Mouse (Mus musculus): ENCODE measurements around the gene Tdpoz4. TPM values are rescaled to one million over a fixed set of nuclear protein-coding genes. Genes with fewer than 3 reads are reported as not detected.

The Tdpoz4 gene
- polyA plus RNA-seq (2014; fragmentation: Illumina TruSeq; extraction: RNeasy Lipid Tissue Mini Kit (QIAGEN cat#74804); ENCODE audit: low read depth, low replicate concordance) = not detected

GRCm38 (mm10) chr3:93796098-93796497 lies at the start of gene Tdpoz4:
TSS of gene Tdpoz4 (plus strand) at chr3:93796398.

GRCm38 (mm10) chr3:93772700-93773099 lies 23.5 kb upstream of the Tdpoz4 start, which contains the start of gene Gm5773:
TSS of gene Gm5773 (plus strand) at chr3:93773000.

GRCm38 (mm10) chr3:93825720-93826119 lies 29.5 kb downstream of the Tdpoz4 start, which contains the start of gene Tdpoz3:
TSS of gene Tdpoz3 (plus strand) at chr3:93826020.

Other genes with a start within 250 kb of the Tdpoz4 start
- gene S100a10, start 241.3 kb upstream of the Tdpoz4 start, polyA plus RNA-seq (2014; fragmentation: Illumina TruSeq; extraction: RNeasy Lipid Tissue Mini Kit (QIAGEN cat#74804); ENCODE audit: low read depth, low replicate concordance) = 180 TPM
- gene Tdpoz2, start 143.7 kb upstream of the Tdpoz4 start, polyA plus RNA-seq (2014; fragmentation: Illumina TruSeq; extraction: RNeasy Lipid Tissue Mini Kit (QIAGEN cat#74804); ENCODE audit: low read depth, low replicate concordance) = not detected
- gene Tdpoz1, start 120.1 kb upstream of the Tdpoz4 start, polyA plus RNA-seq (2014; fragmentation: Illumina TruSeq; extraction: RNeasy Lipid Tissue Mini Kit (QIAGEN cat#74804); ENCODE audit: low read depth, low replicate concordance) = not detected
- not detected for gene Gm37596, start 103.3 kb upstream of the Tdpoz4 start, polyA plus RNA-seq (2014; fragmentation: Illumina TruSeq; extraction: RNeasy Lipid Tissue Mini Kit (QIAGEN cat#74804); ENCODE audit: low read depth, low replicate concordance)
- gene Gm5773, start 23.4 kb upstream of the Tdpoz4 start, polyA plus RNA-seq (2014; fragmentation: Illumina TruSeq; extraction: RNeasy Lipid Tissue Mini Kit (QIAGEN cat#74804); ENCODE audit: low read depth, low replicate concordance) = not detected
- gene Tdpoz3, start 29.6 kb downstream of the Tdpoz4 start, polyA plus RNA-seq (2014; fragmentation: Illumina TruSeq; extraction: RNeasy Lipid Tissue Mini Kit (QIAGEN cat#74804); ENCODE audit: low read depth, low replicate concordance) = not detected
- gene Gm9117, start 147.1 kb downstream of the Tdpoz4 start, polyA plus RNA-seq (2014; fragmentation: Illumina TruSeq; extraction: RNeasy Lipid Tissue Mini Kit (QIAGEN cat#74804); ENCODE audit: low read depth, low replicate concordance) = not detected
- gene Tdpoz5, start 164.9 kb downstream of the Tdpoz4 start, polyA plus RNA-seq (2014; fragmentation: Illumina TruSeq; extraction: RNeasy Lipid Tissue Mini Kit (QIAGEN cat#74804); ENCODE audit: low read depth, low replicate concordance) = not detected